Mouse (Mus musculus): ENCODE measurements around the gene Ms4a13.

GRCm38 (mm10) chr19:11135336-11135735 lies 61.2 kb downstream of the Ms4a13 start:
- TF ChIP-seq CTCF (IDR thresholded peaks at IDR 0.05; ENCODE audit: extremely low read depth, insufficient read depth, insufficient read length, insufficient replicate concordance) (no peak), POLR2A (IDR thresholded peaks at IDR 0.05; ENCODE audit: low read depth, low read length) (no peak)
